Mouse (Mus musculus) stomach, postnatal 0 days (tissue): Measurements from ENCODE around the gene Farp2.

Experiments
- CTCF ChIP-seq: IDR thresholded peaks from 2 replicates; pipeline ENCODE4 v1.5.1; 2016; ENCODE audit warnings: antibody characterized with exemption, low read depth, mild to moderate bottlenecking, moderate library complexity
- EP300 ChIP-seq: optimal IDR thresholded peaks from 2 replicates; pipeline ENCODE3; 2016; ENCODE audit warnings: antibody characterized with exemption

- no peak for TF ChIP-seq CTCF
- no peak for TF ChIP-seq EP300
Observed at GRCm38 (mm10) chr1:93475694-93476093, 36.2 kb upstream of the Farp2 start.
